Mouse (Mus musculus): ENCODE measurements around the gene Magi2. TPM values are rescaled to one million over a fixed set of nuclear protein-coding genes. Genes with fewer than 3 reads are reported as not detected.

Magi2 gene
- polyA plus RNA-seq, 1 experiment from 2014 or later = 6.8 TPM

- WGBS = 94% methylated on average over 3 of the region's 3 CpGs
- Histone ChIP-seq H3K9ac (no peak overlapping the region), H3K4me1 (0 out of 2 replicates have a peak, but pooled peaks cover 3% of the 10 kb centered on the region), H3K27me3 (no peaks in the 10 kb centered on the region), H3K9me3 (no peaks in the 10 kb centered on the region), H3K4me3 (no peak overlapping the region), H3K4me2 (replicated peaks) (no peak overlapping the region), H3K27ac (no peak overlapping the region), H3K36me3 (no peaks in the 10 kb centered on the region)
- no peak for ATAC-seq (ENCODE audit: low FRiP score, low read depth)
Observed at GRCm38 (mm10) chr5:20578666-20579065, 1351.8 kb downstream of the Magi2 start.

GRCm38 (mm10) chr5:20580619-20581018 lies 1353.8 kb downstream of the Magi2 start:
- ATAC-seq (ENCODE audit: low FRiP score, low read depth) = no peak
- Histone ChIP-seq H3K27me3 (no peaks in the 10 kb centered on the region), H3K36me3 (no peaks in the 10 kb centered on the region), H3K4me1 (0 out of 2 replicates have a peak, but pooled peaks cover 3% of the 10 kb centered on the region), H3K9ac (no peak overlapping the region), H3K27ac (no peak overlapping the region), H3K4me3 (no peak overlapping the region), H3K4me2 (replicated peaks) (no peak overlapping the region), H3K9me3 (no peaks in the 10 kb centered on the region)
- 93% methylated on average over 4 of the region's 4 CpGs for WGBS

- Histone ChIP-seq H3K4me1 (no peaks in the 10 kb centered on the region), H3K27ac (no peak overlapping the region), H3K36me3 (no peaks in the 10 kb centered on the region), H3K27me3 (no peaks in the 10 kb centered on the region), H3K9me3 (no peaks in the 10 kb centered on the region), H3K9ac (no peak overlapping the region), H3K4me2 (replicated peaks) (no peak overlapping the region), H3K4me3 (no peak overlapping the region)
- ATAC-seq (ENCODE audit: low FRiP score, low read depth) = no peak
- 57% methylated on average over 10 of the region's 10 CpGs for WGBS
Observed at GRCm38 (mm10) chr5:20582995-20583435, 1356.2 kb downstream of the Magi2 start.

- Histone ChIP-seq H3K4me3 (no peak overlapping the region), H3K27me3 (no peaks in the 10 kb centered on the region), H3K4me2 (replicated peaks) (no peak overlapping the region), H3K9ac (no peak overlapping the region), H3K27ac (no peak overlapping the region), H3K4me1 (no peaks in the 10 kb centered on the region), H3K9me3 (no peaks in the 10 kb centered on the region), H3K36me3 (no peaks in the 10 kb centered on the region)
- no peak for ATAC-seq (ENCODE audit: low FRiP score, low read depth)
- WGBS = 74% methylated on average over 3 of the region's 3 CpGs
Observed at GRCm38 (mm10) chr5:20583639-20584038, 1356.8 kb downstream of the Magi2 start.

- no peaks in the 10 kb centered on the region for H3K9me3 ChIP-seq
- ATAC-seq (ENCODE audit: low FRiP score, low read depth) = no peak
- 76% methylated on average over 3 of the region's 3 CpGs for WGBS
Observed at GRCm38 (mm10) chr5:20584769-20585168, 1357.9 kb downstream of the Magi2 start.

GRCm38 (mm10) chr5:20589731-20590130 lies 1362.9 kb downstream of the Magi2 start:
- no peak overlapping the region for H3K9ac ChIP-seq
- no peak for ATAC-seq (ENCODE audit: low FRiP score, low read depth)
- no peaks in the 10 kb centered on the region for H3K9me3 ChIP-seq
- H3K4me1 ChIP-seq = no peaks in the 10 kb centered on the region
- no peaks in the 10 kb centered on the region for H3K36me3 ChIP-seq
- WGBS = 63% methylated on average over 3 of the region's 3 CpGs
- no peak overlapping the region for H3K4me2 ChIP-seq (replicated peaks)
- H3K27me3 ChIP-seq = no peaks in the 10 kb centered on the region
- no peak overlapping the region for H3K27ac ChIP-seq
- no peak overlapping the region for H3K4me3 ChIP-seq

More at GRCm38 (mm10) chr5:20584769-20585168, 1357.9 kb downstream of the Magi2 start:
- H3K36me3 ChIP-seq = no peaks in the 10 kb centered on the region
- H3K27ac ChIP-seq = no peak overlapping the region
- H3K4me2 ChIP-seq (replicated peaks) = no peak overlapping the region
- no peaks in the 10 kb centered on the region for H3K27me3 ChIP-seq
- H3K4me1 ChIP-seq = no peaks in the 10 kb centered on the region
- no peak overlapping the region for H3K4me3 ChIP-seq
- H3K9ac ChIP-seq = no peak overlapping the region

GRCm38 (mm10) chr5:20598196-20598595 lies 1371.4 kb downstream of the Magi2 start:
- no peak overlapping the region for H3K9ac ChIP-seq
- no peak overlapping the region for H3K27ac ChIP-seq
- no peaks in the 10 kb centered on the region for H3K27me3 ChIP-seq
- no peak overlapping the region for H3K4me2 ChIP-seq (replicated peaks)
- no peaks in the 10 kb centered on the region for H3K36me3 ChIP-seq
- WGBS = 65% methylated on average over 3 of the region's 3 CpGs
- ATAC-seq (ENCODE audit: low FRiP score, low read depth) = no peak
- H3K9me3 ChIP-seq = no peaks in the 10 kb centered on the region
- H3K4me3 ChIP-seq = no peak overlapping the region
- H3K4me1 ChIP-seq = peaks cover 8% of the 10 kb centered on the region; the same call in 1 of the 2 replicates

GRCm38 (mm10) chr5:20603756-20604469 lies 1377.1 kb downstream of the Magi2 start:
- ATAC-seq (ENCODE audit: low FRiP score, low read depth) = peak; percentile 51
- H3K4me2 ChIP-seq (replicated peaks) = no peak overlapping the region
- WGBS = 19% methylated on average over 7 of the region's 7 CpGs

GRCm38 (mm10) chr5:20606497-20606896 lies 1379.7 kb downstream of the Magi2 start:
- ATAC-seq (ENCODE audit: low FRiP score, low read depth) = no peak
- H3K27ac ChIP-seq = no peak overlapping the region
- peaks cover 4% of the 10 kb centered on the region; the same call in 1 of the 2 replicates for H3K27me3 ChIP-seq
- peaks cover 20% of the 10 kb centered on the region for H3K4me1 ChIP-seq
- H3K4me2 ChIP-seq (replicated peaks) = no peak overlapping the region
- no peak overlapping the region for H3K4me3 ChIP-seq
- WGBS = 69% methylated on average over 5 of the region's 5 CpGs
- H3K9ac ChIP-seq = no peak overlapping the region
- H3K9me3 ChIP-seq = no peaks in the 10 kb centered on the region
- H3K36me3 ChIP-seq = no peaks in the 10 kb centered on the region

More at GRCm38 (mm10) chr5:20603756-20604469, 1377.1 kb downstream of the Magi2 start:
- no peaks in the 10 kb centered on the region for H3K27me3 ChIP-seq
- H3K4me1 ChIP-seq = peaks cover 20% of the 10 kb centered on the region
- H3K9ac ChIP-seq = no peak overlapping the region
- no peaks in the 10 kb centered on the region for H3K9me3 ChIP-seq
- H3K36me3 ChIP-seq = no peaks in the 10 kb centered on the region
- 0 out of 2 replicates have a peak overlapping the region, but pooled peaks have one; percentile 6 for H3K27ac ChIP-seq
- no peak overlapping the region for H3K4me3 ChIP-seq

GRCm38 (mm10) chr5:20607503-20607902 lies 1380.7 kb downstream of the Magi2 start:
- no peaks in the 10 kb centered on the region for H3K36me3 ChIP-seq
- H3K4me2 ChIP-seq (replicated peaks) = no peak overlapping the region
- no peak overlapping the region for H3K9ac ChIP-seq
- WGBS = 51% methylated on average over 1 of the region's 1 CpGs
- H3K4me1 ChIP-seq = peaks cover 17% of the 10 kb centered on the region
- no peak overlapping the region for H3K4me3 ChIP-seq
- no peaks in the 10 kb centered on the region for H3K9me3 ChIP-seq
- peaks cover 7% of the 10 kb centered on the region; the same call in 1 of the 2 replicates for H3K27me3 ChIP-seq
- no peak for ATAC-seq (ENCODE audit: low FRiP score, low read depth)
- no peak overlapping the region for H3K27ac ChIP-seq

- H3K4me3 ChIP-seq = no peak overlapping the region
- no peaks in the 10 kb centered on the region for H3K9me3 ChIP-seq
- ATAC-seq (ENCODE audit: low FRiP score, low read depth) = 0 out of 2 replicates have a peak, but pooled peaks have one; percentile 29
- H3K27me3 ChIP-seq = peaks cover 7% of the 10 kb centered on the region; the same call in 1 of the 2 replicates
- H3K9ac ChIP-seq = no peak overlapping the region
- no peak overlapping the region for H3K4me2 ChIP-seq (replicated peaks)
- peaks cover 8% of the 10 kb centered on the region for H3K4me1 ChIP-seq
- 81% methylated on average over 12 of the region's 12 CpGs for WGBS
- H3K36me3 ChIP-seq = no peaks in the 10 kb centered on the region
- no peak overlapping the region for H3K27ac ChIP-seq
Observed at GRCm38 (mm10) chr5:20609206-20609935, 1382.5 kb downstream of the Magi2 start.

- Histone ChIP-seq H3K4me2 (replicated peaks) (no peak overlapping the region), H3K9me3 (no peaks in the 10 kb centered on the region), H3K4me1 (0 out of 2 replicates have a peak, but pooled peaks cover 6% of the 10 kb centered on the region), H3K36me3 (no peaks in the 10 kb centered on the region), H3K4me3 (no peak overlapping the region), H3K27me3 (peaks cover 9% of the 10 kb centered on the region; the same call in 1 of the 2 replicates), H3K9ac (no peak overlapping the region), H3K27ac (no peak overlapping the region)
- no peak for ATAC-seq (ENCODE audit: low FRiP score, low read depth)
- 85% methylated on average over 2 of the region's 2 CpGs for WGBS
Observed at GRCm38 (mm10) chr5:20610640-20611039, 1383.8 kb downstream of the Magi2 start.

All from limb, embryonic 13.5 days (tissue).